Mouse (Mus musculus): Measurements from ENCODE around the gene Rhbdl2.

Gene Rhbdl2

DNA sequence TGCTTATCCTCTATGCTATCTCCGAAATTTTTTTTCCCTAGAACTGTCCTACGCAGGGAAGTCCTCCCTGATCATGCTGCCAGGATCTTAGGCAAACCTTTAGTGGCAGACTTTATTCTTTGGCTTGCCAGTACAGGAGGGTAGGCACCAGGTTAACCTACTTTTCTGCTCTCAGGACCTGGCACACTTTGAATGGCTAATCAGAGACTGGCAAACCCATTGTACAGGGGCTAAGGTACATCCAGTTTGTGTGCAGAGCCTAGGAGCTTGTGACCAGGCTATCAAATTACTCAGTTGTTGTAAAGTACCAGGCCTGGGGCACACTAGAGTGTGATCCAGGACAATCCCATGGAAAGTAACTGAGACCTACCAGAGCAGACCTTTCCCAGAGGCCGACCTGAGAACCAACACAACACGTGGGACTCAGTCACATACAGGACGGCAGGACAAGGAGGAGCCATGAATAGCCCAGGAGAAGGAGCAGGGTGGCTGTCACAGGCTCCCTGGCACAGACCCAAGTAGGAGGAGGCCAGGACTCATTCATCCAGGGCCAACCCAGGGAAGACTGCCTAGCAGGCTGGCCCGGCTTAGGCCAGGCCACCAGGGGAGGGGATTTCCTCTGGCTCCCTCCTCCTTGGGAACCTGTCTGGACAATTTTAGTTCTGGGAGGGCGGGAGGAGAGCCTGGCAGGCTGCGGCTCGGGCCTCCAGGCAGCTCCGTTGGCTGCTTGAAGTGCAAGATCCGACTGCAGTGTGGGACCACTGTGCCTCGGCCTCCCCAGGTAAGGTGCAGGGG, at the start of gene Rhbdl2:
Rhbdl2 (plus strand) TSS at position 684 of the 795 bp plus-strand sequence.
- DNase-seq (ENCODE audit: low spot score), result peak; percentile 57

GRCm38 (mm10) chr4:123738708-123739107, 49.0 kb upstream of the Rhbdl2 start:
- no peak for DNase-seq (ENCODE audit: low spot score)

DNA sequence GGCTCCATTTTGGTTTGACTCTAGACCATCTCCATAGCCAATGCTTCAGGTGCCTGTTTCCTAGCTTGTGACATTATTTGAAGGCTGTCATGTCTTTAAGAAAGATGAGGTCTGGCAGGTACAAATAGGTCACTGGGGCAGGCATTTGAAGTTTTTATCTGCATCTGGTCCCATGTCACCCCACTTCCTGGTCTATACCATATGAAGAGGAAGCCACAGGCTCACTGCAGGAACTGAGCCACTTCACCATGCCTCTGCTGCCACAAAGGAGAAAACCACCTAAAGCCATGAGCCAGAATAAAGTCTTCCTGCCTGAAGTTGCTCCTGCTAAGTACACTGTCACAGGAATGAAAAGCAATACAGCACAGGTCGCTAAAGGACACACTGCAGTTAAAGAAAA, 44.8 kb upstream of the Rhbdl2 start:
- DNase-seq (ENCODE audit: low spot score), result no peak

DNA sequence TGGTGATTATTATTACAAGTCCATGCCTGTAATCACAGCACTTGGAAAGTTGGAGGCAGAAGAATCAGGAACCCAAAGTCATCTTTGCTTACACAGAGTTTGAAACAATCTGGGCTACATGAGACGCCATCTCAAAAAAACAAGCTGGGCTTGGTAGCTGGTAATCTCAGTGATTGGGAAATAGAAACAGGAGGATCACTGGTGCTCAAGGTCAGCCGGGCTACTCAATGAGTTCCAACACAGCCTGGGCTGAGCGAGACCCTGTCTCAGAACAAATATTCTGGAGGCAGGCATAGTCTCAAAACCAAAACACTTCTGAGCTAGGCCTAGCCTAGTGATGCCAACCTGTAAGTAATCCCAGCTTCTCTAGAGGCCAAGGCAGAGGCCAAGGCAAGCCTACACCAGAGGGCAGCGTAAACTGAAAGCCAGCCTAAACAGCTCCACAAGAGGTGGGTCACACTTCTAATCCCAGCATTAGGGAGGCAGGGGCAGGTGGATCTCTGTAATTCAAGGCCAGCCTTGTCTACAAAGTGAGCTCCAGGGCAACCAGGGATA, 42.4 kb upstream of the Rhbdl2 start:
- no peak for DNase-seq (ENCODE audit: low spot score)

GRCm38 (mm10) chr4:123748726-123749415, 38.8 kb upstream of the Rhbdl2 start:
- DNase-seq (ENCODE audit: low spot score), result no peak

- no peak for DNase-seq (ENCODE audit: low spot score)
Measured at GRCm38 (mm10) chr4:123749484-123750130, 38.1 kb upstream of the Rhbdl2 start.

GRCm38 (mm10) chr4:123750152-123750651, 37.5 kb upstream of the Rhbdl2 start, which contains the start of gene Akirin1:
Gene Akirin1, minus strand, starts transcription at chr4:123750345.
- DNase-seq (ENCODE audit: low spot score), result peak; percentile 97

- peak; percentile 35 for DNase-seq (ENCODE audit: low spot score)
Measured at GRCm38 (mm10) chr4:123750707-123751312, 36.9 kb upstream of the Rhbdl2 start.

- no peak for DNase-seq (ENCODE audit: low spot score)
Measured at GRCm38 (mm10) chr4:123758306-123758705, 29.4 kb upstream of the Rhbdl2 start.

DNA sequence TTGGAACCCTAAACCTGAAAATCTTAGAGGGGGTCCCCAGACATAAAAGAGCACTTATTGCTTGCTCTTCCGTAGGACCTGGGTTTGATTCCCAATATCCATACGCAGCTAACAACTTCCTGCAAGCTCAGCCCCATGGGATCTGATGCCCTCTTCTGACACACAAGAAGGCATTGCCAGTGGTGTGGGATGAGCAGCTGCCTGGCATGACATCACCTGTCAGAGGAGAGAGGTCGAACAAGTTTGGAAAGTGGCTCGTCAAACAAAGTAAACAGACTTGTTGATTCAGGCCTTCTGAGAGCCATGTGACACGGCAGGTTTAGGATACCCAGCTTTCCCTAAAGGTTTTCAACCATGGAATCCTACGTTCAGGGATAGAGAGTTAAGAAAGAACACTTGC, 22.6 kb upstream of the Rhbdl2 start:
- no peak for DNase-seq (ENCODE audit: low spot score)

- no peak for DNase-seq (ENCODE audit: low spot score)
Measured at GRCm38 (mm10) chr4:123767807-123768206, 19.9 kb upstream of the Rhbdl2 start.

GRCm38 (mm10) chr4:123768234-123768633, 19.4 kb upstream of the Rhbdl2 start:
- no peak for DNase-seq (ENCODE audit: low spot score)

- DNase-seq (ENCODE audit: low spot score), result no peak
Measured at GRCm38 (mm10) chr4:123792666-123793065, 5.0 kb downstream of the Rhbdl2 start.

DNA sequence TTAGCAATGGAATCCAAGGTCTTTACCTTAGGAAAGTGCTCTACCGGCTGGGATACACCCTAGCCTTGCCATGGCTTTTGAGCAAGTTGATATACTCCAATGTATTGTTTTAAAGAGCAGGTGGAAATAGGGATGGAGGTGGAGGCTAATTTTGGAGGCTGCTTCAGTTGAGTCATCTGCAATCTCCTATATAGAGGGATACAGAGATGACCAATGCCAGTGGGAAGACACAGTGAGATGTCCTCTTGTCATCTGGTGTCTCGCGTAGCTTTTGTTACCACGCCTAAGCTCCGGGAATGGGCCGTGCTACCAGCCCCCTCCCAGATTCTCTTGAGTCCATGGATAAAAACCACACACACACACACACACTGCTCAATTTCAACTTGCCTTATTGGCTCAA, 5.5 kb downstream of the Rhbdl2 start:
- no peak for DNase-seq (ENCODE audit: low spot score)

- DNase-seq (ENCODE audit: low spot score), result no peak
Measured at GRCm38 (mm10) chr4:123795057-123795456, 7.4 kb downstream of the Rhbdl2 start.

- no peak for DNase-seq (ENCODE audit: low spot score)
Measured at GRCm38 (mm10) chr4:123797403-123797802, 9.7 kb downstream of the Rhbdl2 start.

DNA sequence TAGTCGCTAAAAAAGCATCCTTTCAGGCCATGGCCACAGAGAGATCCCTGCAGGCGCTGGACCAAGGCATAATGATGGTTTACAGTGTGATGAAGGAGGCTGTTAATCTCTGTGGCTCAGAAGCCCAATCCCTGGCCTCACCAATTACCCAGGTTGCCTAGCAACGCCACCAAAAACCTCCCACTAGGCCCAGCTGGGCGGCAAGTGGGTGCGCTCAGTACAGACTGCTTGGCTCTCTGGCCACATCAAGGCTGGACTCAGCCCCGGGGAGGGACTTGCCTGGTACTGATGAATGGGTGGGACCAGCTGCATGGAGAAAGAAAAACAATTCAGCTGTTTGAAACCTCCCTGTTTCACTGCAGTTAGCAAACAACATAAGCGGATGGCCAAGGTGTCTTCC, 10.2 kb downstream of the Rhbdl2 start:
- DNase-seq (ENCODE audit: low spot score), result peak; percentile 87

- DNase-seq (ENCODE audit: low spot score), result no peak
Measured at GRCm38 (mm10) chr4:123803642-123804041, 16.0 kb downstream of the Rhbdl2 start.

DNA sequence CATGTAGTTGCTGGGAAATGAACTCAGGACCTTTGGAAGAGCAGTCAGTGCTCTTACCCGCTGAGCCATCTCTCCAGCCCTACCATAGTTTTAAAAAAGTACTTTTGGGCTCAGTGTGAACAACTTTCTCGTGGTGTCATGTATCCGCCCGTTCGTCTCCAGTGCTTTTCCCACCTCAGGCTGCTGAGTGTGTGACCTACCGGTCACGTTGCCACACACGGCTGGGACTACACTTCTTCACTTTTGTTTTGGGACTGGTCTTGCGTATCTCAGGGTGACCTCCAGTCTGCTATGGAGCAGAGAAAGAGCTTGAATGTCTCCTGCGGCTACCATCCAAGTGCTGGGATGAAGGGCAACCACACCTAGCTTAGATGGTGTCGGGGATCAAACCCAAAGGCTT, 20.6 kb downstream of the Rhbdl2 start:
- DNase-seq (ENCODE audit: low spot score), result no peak

DNA sequence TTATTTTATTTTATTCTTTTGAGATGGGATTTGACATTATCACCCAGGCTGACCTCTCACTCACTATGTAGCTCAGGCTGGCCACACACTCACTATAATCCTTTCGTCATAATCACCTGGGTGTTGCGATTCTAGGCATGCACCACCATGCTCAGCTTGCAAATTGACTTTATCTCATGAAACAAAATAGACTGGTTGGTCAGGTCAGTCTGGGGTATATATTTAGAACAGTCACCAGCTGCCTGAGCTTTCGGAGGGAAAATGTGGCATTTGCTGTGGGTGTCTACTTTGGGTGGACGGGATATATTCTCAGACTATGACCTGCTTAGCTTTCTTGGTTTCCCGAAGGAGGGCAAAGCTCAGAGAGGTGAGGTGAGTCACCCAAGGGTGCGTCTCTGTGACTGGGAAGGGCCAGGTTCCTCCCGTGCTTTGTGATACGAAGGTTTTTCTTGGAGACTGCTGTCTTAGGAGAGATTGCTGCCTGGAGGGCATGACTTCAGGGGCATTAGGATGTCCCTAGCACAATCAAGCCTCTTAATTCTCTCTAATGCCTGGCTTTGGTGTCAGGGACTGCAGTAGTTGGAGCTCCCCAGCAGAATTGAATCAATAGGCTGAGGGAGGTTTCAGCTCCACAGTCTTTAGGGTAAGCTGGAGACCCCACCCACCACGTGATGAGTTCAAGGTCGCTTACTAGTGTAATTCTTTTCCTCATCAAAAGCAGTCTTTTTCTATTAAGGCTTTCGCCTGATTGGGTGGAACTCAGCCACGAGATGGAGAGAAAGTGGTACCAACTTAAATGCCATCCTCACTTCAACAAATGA, 23.0 kb downstream of the Rhbdl2 start:
- DNase-seq (ENCODE audit: low spot score), result no peak

DNA sequence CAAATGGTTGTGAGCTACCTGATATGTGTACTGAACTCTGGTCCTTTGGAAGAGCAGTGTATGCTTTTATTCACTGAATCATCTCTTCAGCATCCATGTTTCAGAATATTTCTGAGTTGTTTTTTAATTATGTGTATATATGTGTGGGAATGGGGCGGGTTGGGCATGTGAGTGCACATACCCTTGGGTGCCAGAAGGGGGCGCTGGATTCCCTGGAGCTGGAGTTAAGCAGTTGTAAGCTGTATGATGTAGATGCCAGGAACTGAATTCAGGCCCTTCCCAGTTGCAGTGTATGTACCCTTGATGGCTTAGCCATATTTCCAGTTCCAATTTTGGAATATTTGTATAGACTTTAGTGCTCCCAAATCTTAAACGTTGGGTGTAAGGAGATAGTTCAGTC, 24.9 kb downstream of the Rhbdl2 start:
- DNase-seq (ENCODE audit: low spot score), result no peak

All from layer of hippocampus, adult 11-12 months (tissue).